Mouse (Mus musculus) midbrain, postnatal 0 days (tissue): ENCODE data around the gene Mfn2. TPM values are rescaled to one million over a fixed set of nuclear protein-coding genes. Genes with fewer than 3 reads are reported as not detected.
A peak's percentile ranks its signal among the peaks of the same experiment; 100 is the strongest.

Experiments
- ATAC-seq: fragments of 200-750 bp; cut with Nextera tagmentation; 2 replicates; pipeline ENCODE4 v1.8.0; 2017; ENCODE audit warnings: moderate number of reproducible peaks, mild to moderate bottlenecking, moderate TSS enrichment, moderate library complexity; ENCODE audit not compliant: low FRiP score
- DNase-seq: peaks from one replicate; pipeline ENCODE4 v3.0.0-alpha.2; 2015; ENCODE audit warnings: low spot score
- H3K27ac ChIP-seq: fragments of 300-500 bp; sonication (generic); 2 replicates; pipeline ENCODE4 v1.5.1; 2014; ENCODE audit warnings: low read depth, mild to moderate bottlenecking, low read length, mixed read lengths
- H3K27me3 ChIP-seq: fragments of 300-500 bp; sonication (generic); 2 replicates; pipeline ENCODE4 v1.6.1; 2014; ENCODE audit warnings: low read length, control low read depth, mixed read lengths; ENCODE audit not compliant: insufficient read depth
- H3K36me3 ChIP-seq: fragments of 300-500 bp; sonication (generic); 2 replicates; pipeline ENCODE4 v1.6.1; 2014; ENCODE audit warnings: low read length, control low read depth, mixed read lengths; ENCODE audit not compliant: insufficient read depth
- H3K4me1 ChIP-seq: fragments of 300-500 bp; sonication (generic); 2 replicates; pipeline ENCODE4 v1.6.1; 2014; ENCODE audit warnings: mild to moderate bottlenecking, control low read depth, antibody characterized with exemption, low read length, mixed read lengths; ENCODE audit not compliant: insufficient read depth
- H3K4me2 ChIP-seq: fragments of 300-500 bp; sonication (generic); 2 replicates; pipeline ENCODE4 v1.6.1; 2014; ENCODE audit warnings: low read depth, mild to moderate bottlenecking, low read length, mixed read lengths; ENCODE audit not compliant: poor library complexity, severe bottlenecking
- H3K4me3 ChIP-seq: fragments of 300-500 bp; sonication (generic); 2 replicates; pipeline ENCODE4 v1.5.1; 2014; ENCODE audit warnings: low read depth, mild to moderate bottlenecking, low read length, moderate library complexity
- H3K9ac ChIP-seq: fragments of 300-500 bp; sonication (generic); replicated peaks from 2 replicates; pipeline ENCODE4 v1.6.1; 2014; ENCODE audit warnings: mild to moderate bottlenecking, low read length, moderate library complexity, mixed read lengths; ENCODE audit not compliant: poor library complexity, severe bottlenecking
- H3K9me3 ChIP-seq: fragments of 300-500 bp; sonication (generic); 2 replicates; pipeline ENCODE4 v1.6.1; 2016; ENCODE audit warnings: low read length, control low read depth
- CTCF ChIP-seq: IDR thresholded peaks from 2 replicates; pipeline ENCODE4 v1.5.1; 2016; ENCODE audit warnings: antibody characterized with exemption, mild to moderate bottlenecking
- WGBS: fragments of 180-500 bp; shearing (Covaris S2); extraction: QIAGEN DNeasy Blood & Tissue Kit; methylation state at CpG from one replicate; pipeline ENCODE4 v1.1.7; 2014; 5-methylcytosine and 5-hydroxymethylcytosine counted together
- polyA plus RNA-seq: library from polyadenylated mRNA; unstranded; fragments of >200 nt; fragmentation: Nextera tagmentation; extraction: Ambion mirVana; gene quantifications from 2 replicates; pipeline ENCODE4 v1.2.1, GENCODE M21; 2015
- total RNA-seq: library from RNA; depleted of rRNA; stranded (reverse); fragments of >200 nt; gene quantifications from 2 replicates; pipeline ENCODE4 v1.2.3, GENCODE M21; 2014

The Mfn2 gene
- total and polyA plus RNA-seq, 2 experiments from 2014 or later = 92.3 to 96.9 TPM

DNA sequence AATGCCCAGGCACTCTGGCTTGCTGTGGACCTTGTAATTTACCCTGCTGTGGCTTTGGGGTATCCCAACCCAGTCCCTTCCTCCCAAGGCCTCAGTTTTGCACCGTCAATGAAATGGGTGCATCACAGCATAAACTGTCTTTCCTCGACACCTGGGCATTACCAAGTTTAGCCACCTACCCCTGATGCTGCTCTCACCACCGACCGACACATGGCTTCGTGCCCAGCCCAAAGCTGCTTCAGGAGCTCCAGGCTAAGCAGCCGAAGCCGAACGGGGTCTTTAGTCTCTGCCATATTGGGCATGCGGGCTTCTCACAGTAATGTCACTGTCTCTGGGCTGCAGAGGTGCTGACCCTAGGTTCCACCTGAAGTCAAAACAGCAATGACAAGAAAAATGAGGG is 38.4 kb downstream of the Mfn2 start:
- WGBS = 98% methylated on average over 9 of the region's 9 CpGs
- Histone ChIP-seq H3K27me3 (no peaks in the 10 kb centered on the region), H3K9me3 (no peaks in the 10 kb centered on the region), H3K9ac (no peak overlapping the region), H3K36me3 (peaks cover 27% of the 10 kb centered on the region), H3K4me3 (no peak overlapping the region), H3K4me2 (no peak overlapping the region), H3K4me1 (peaks cover 8% of the 10 kb centered on the region; the same call in 1 of the 2 replicates), H3K27ac (no peak overlapping the region)
- ATAC-seq (no peak), DNase-seq (no peak)
- TF ChIP-seq CTCF = no peak

DNA sequence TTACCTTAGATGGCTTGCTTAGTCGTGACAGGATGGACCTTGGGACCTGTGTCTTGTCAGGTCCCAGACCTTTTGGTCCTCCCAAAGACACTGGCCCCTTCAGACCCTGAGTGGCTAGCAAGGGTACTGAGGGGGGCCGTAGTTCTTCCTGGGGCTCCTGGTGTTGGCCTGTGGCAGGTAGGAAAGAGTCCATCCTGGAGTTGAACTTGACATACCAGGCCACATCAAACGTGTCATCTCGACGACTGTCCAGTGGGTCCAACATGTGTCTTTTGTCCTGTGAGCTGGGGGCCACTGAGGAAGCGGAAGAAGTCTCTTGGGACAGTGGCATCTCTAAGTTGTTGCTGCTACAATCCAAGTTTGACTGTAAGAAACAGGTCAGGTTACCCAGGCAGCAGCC is 38.9 kb downstream of the Mfn2 start:
- 95% methylated on average over 6 of the region's 6 CpGs for WGBS
- H3K9ac ChIP-seq = no peak overlapping the region
- H3K4me3 ChIP-seq = no peak overlapping the region
- TF ChIP-seq CTCF = no peak
- peaks cover 8% of the 10 kb centered on the region; the same call in 1 of the 2 replicates for H3K4me1 ChIP-seq
- H3K27me3 ChIP-seq = no peaks in the 10 kb centered on the region
- H3K4me2 ChIP-seq = no peak overlapping the region
- ATAC-seq = no peak
- H3K9me3 ChIP-seq = no peaks in the 10 kb centered on the region
- no peak overlapping the region for H3K27ac ChIP-seq
- no peak for DNase-seq
- peaks cover 29% of the 10 kb centered on the region for H3K36me3 ChIP-seq

DNA sequence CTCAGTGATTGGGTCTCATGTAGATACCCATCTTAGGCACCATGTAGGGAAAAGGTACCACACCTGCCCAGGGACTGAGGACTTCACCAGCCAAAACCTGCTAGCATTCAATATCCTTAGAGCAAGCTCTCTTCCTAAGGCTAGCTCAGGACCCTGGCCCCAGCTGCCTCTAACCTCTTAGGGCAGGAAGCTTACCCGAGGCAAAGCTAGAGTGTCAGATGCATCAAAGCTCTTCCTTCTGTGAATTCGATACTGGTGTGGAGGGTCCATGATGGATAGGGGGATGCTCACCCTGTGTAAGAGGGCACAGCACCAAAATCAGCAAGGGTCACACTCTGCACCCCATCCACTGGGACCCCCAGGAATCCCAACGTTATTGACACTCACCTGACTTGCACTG is 42.5 kb downstream of the Mfn2 start:
- Histone ChIP-seq H3K9ac (no peak overlapping the region), H3K27me3 (no peaks in the 10 kb centered on the region), H3K4me3 (no peak overlapping the region), H3K4me1 (no peaks in the 10 kb centered on the region), H3K27ac (no peak overlapping the region), H3K4me2 (no peak overlapping the region), H3K9me3 (no peaks in the 10 kb centered on the region), H3K36me3 (peaks cover 29% of the 10 kb centered on the region)
- TF ChIP-seq CTCF = no peak
- no peak for DNase-seq
- 88% methylated on average over 3 of the region's 3 CpGs for WGBS
- no peak for ATAC-seq

DNA sequence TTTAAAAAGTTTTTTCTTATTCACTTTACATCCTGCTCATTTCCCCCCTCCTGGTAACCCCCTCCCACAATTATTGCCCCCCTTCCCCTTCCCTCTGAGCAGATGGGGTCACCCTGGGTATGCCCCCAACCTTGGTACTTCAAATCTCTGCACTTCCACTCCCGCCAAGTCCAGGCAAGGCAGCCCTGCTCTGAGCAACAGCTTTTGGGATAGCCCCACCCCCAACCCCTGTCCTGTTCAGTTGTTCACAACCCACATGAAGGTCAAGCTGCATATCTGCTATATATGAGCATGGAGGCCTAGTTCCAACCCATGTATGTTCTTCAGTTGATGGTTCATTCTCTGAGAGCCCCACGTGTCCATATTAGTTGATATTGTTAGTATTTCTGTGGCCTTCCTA is 53.7 kb downstream of the Mfn2 start:
- ATAC-seq = no peak

DNA sequence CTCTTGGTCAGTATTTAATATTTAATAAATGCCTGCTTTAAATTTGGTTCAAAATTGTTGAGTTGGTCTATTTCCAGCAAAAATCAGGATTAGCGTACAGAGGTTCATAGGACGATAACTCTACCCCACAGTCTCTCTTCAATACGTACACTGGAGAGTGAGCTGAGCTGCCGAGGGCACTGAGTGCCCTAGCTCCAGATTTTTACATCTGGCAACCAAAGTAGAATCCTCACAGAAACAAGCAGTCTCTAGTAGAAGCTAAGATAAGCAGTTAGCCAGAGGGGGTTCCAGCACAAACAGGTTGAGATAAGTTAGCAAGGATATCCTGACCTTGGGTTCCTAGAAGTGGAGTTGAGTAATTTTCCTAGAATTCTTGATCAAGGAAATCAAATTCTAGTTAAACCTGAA is 55.9 kb downstream of the Mfn2 start:
- 3% methylated on average over 4 of the region's 4 CpGs for WGBS
- Histone ChIP-seq H3K9me3 (no peaks in the 10 kb centered on the region; the same call in 1 of the 2 replicates), H3K27me3 (no peaks in the 10 kb centered on the region), H3K9ac (peak overlapping the region; percentile 60), H3K4me3 (peak overlapping the region; percentile 79), H3K36me3 (no peaks in the 10 kb centered on the region), H3K4me2 (peak overlapping the region; percentile 58), H3K27ac (peak overlapping the region; percentile 69), H3K4me1 (no peaks in the 10 kb centered on the region)
- no peak for TF ChIP-seq CTCF
- DNase-seq = no peak
- ATAC-seq = peak; percentile 75

More for the DNA sequence above, 53.7 kb downstream of the Mfn2 start:
- no peak overlapping the region for H3K4me2 ChIP-seq
- no peak overlapping the region for H3K4me3 ChIP-seq
- TF ChIP-seq CTCF = no peak
- DNase-seq = no peak
- WGBS = 74% methylated on average over 2 of the region's 2 CpGs
- H3K36me3 ChIP-seq = no peaks in the 10 kb centered on the region
- H3K4me1 ChIP-seq = no peaks in the 10 kb centered on the region
- no peaks in the 10 kb centered on the region for H3K9me3 ChIP-seq
- H3K9ac ChIP-seq = no peak overlapping the region
- no peak overlapping the region for H3K27ac ChIP-seq
- no peaks in the 10 kb centered on the region for H3K27me3 ChIP-seq

DNA sequence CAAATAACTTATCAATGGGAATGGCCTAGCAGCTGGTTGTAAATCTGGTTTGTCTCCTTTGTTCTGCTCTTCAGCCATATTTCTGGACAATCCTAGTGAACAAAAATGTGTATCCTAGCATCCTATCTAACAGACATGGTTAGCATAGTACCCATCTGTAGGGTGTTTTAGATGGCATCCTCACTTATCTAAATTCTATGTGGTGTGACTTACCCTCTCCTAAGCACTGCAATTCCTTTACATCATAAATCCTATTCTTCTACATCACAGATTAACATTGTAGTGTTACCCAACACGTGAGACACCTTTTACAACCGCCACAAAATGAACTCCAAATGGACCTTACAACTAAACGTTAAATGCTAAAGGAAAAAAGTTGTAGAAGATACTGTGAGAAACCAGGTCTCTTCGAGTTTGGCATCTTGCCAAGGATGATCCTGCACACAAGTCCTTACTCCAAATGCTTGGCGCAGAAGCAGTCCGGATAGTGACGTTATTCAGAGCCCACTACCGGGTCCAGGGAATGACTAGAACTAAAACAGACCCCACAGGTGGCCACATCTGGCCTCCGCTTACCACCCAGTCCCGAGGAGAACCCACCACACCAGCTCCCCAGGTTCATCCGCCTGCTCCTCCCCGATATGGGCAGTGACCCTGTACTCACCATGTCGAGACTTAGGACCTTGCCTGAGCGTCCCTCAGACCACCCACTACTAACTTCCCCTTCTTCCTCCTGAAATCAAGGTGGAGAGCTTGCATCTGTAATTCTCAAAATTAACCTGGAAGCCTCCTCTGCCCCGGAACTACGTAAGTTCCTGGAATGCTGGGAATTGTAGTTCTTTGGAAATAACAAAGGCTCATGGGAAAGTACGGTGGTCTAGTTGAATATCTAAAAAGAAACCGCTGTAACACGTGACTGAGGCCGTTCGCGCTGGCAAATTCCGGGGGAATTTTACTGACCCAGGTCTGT is 56.6 kb downstream of the Mfn2 start, which contains the start of gene Zfp933:
Gene Zfp933, minus strand, starts transcription at position 753 of the 970 bp plus-strand sequence.
- DNase-seq (peak; percentile 96), ATAC-seq (peak; percentile 90)
- H3K36me3 ChIP-seq = peaks cover 5% of the 10 kb centered on the region; the same call in 1 of the 2 replicates
- no peak for TF ChIP-seq CTCF
- no peaks in the 10 kb centered on the region for H3K27me3 ChIP-seq
- 4% methylated on average over 23 of the region's 23 CpGs for WGBS
- H3K4me3 ChIP-seq = peak within 1 kb of the TSS; percentile 79
- H3K4me2 ChIP-seq = peak within 1 kb of the TSS; percentile 62
- H3K9ac ChIP-seq = peak within 1 kb of the TSS; percentile 79
- H3K4me1 ChIP-seq = no peaks in the 10 kb centered on the region
- H3K9me3 ChIP-seq = peaks cover 7% of the 10 kb centered on the region; the same call in 1 of the 2 replicates
- peak within 1 kb of the TSS; percentile 69 for H3K27ac ChIP-seq
